ENCODE assay signal across 9 mouse cellular contexts in the genomic region with DNA sequence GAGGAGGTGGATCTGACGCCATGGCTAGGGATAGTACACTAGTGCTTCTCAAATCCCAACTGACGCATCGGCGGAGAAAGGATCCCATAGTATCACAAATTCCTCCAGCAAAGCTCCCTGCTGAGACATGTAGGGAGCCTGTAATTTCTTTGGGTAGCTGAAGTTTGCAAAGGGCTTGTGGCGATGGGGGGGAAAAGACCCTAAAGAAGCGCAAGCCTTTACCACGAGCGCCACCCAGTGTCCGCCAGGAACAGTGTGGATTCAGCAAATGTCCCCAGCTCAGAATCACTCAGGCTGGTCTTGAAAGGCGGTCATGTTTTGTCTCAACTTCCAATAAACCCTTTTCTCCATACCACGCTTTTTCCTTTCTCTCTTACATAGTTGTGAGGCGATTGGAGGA. TPM values are rescaled to one million over a fixed set of nuclear protein-coding genes. Genes with fewer than 3 reads are reported as not detected.
A peak's percentile ranks its signal among the peaks of the same experiment; 100 is the strongest.
DNase-seq lines count a peak whose midpoint lies in the region; ATAC-seq and TF ChIP-seq lines count a peak whose summit lies in the region.
"Had no signal": no experiment of that assay in that cellular context is flagged by ENCODE, and none has a peak within 500 bp of the region (broad histone marks: within the 10 kb centered on the region; RNA-seq: fewer than 3 reads in every experiment).

No protein-coding gene starts in this region.

- dilution Hi-C loops in CH12.LX (cut with MboI; ENCODE audit: extremely low pct_ligation_motif_present, extremely low pct_unique_long_range_greater_than_20kb, low sequenced_read_pairs) = no loop called here

- TF ChIP-seq EP300 in CH12.LX (IDR thresholded peaks at IDR 0.05; ENCODE audit: low read length) = no peak

- H3K79me2 ChIP-seq in CH12.LX (replicated peaks; ENCODE audit: control insufficient read depth, extremely low read depth, insufficient read depth, poor library complexity, severe bottlenecking) = no peaks in the 10 kb centered on the region

- peak overlapping the region; percentile 19 for H3K4me2 ChIP-seq in CH12.LX (ENCODE audit: insufficient read depth, low read depth, poor library complexity, severe bottlenecking)
- peak overlapping the region; percentile 20; the same call in 1 of the 2 replicates for H3K4me2 ChIP-seq in heart, embryonic 16.5 days (ENCODE audit: low read depth, low read length)
- 0 out of 2 replicates have a peak overlapping the region, but pooled peaks have one; percentile 1 for H3K4me2 ChIP-seq in limb, embryonic 15.5 days

- intact Hi-C loops in heart, postnatal 25 days (cut with DNase I) = loop anchor here (1.0 to 10.0 kb wide), 4 partner anchors 580 to 1028 kb away; no protein-coding TSS in a partner anchor

- WGBS in heart, embryonic 10.5 days = 3% methylated on average over 12 of the region's 12 CpGs
- 8% methylated on average over 12 of the region's 12 CpGs for WGBS in heart, embryonic 16.5 days
- 3% methylated on average over 12 of the region's 12 CpGs for WGBS in limb, embryonic 15.5 days

- no peak overlapping the region for H3K27ac ChIP-seq in heart, embryonic 10.5 days
- H3K27ac ChIP-seq in CH12.LX (ENCODE audit: insufficient read depth, low read depth) = no peak overlapping the region
- H3K27ac ChIP-seq in bone marrow macrophage, adult 2 months (ENCODE audit: insufficient read depth, low read depth, low read length) = no peak overlapping the region
- no peak overlapping the region for H3K27ac ChIP-seq in heart, embryonic 16.5 days (ENCODE audit: low read length)
- no peak overlapping the region for H3K27ac ChIP-seq in limb, embryonic 15.5 days

- peak; percentile 41 to 74; a peak in 3 of 4 replicates for TF ChIP-seq CTCF in CH12.LX (conservative IDR thresholded peaks at IDR 0.05 in 1 of 2, IDR thresholded peaks at IDR 0.05 in 1 of 2; ENCODE audit: low read depth in 2 of 2, low read length in 2 of 2)
- TF ChIP-seq CTCF in bone marrow macrophage, adult 2 months (IDR thresholded peaks at IDR 0.05; ENCODE audit: low read depth, low read length) = peak; percentile 94

- in situ Hi-C loops in CH12.LX (cut with MboI; ENCODE audit: low pct_ligation_motif_present, low pct_unique_long_range_greater_than_20kb, low sequenced_read_pairs) = loop anchor here (25.0 kb wide), 2 partner anchors 598 to 773 kb away; no protein-coding TSS in a partner anchor

- TF ChIP-seq RAD21 in CH12.LX (IDR thresholded peaks at IDR 0.05; ENCODE audit: low read depth, low read length) = peak; percentile 78

- H3K4me3 ChIP-seq in heart, embryonic 10.5 days = no peak overlapping the region
- H3K4me3 ChIP-seq in CH12.LX (replicated peaks in 1 of 3; ENCODE audit: low read depth in 2 of 3, low read length in 2 of 3, poor library complexity in 1 of 3) = no peak overlapping the region
- no peak overlapping the region for H3K4me3 ChIP-seq in bone marrow macrophage, adult 2 months (ENCODE audit: insufficient read depth, low read length)
- no peak overlapping the region for H3K4me3 ChIP-seq in heart, embryonic 16.5 days (ENCODE audit: low read length)
- no peak overlapping the region for H3K4me3 ChIP-seq in limb, embryonic 15.5 days

- H3K9ac ChIP-seq in CH12.LX (ENCODE audit: insufficient read depth, low read depth) = no peak overlapping the region
- no peak overlapping the region for H3K9ac ChIP-seq in heart, embryonic 16.5 days (ENCODE audit: low read length)
- H3K9ac ChIP-seq in limb, embryonic 15.5 days = no peak overlapping the region

- no peak for TF ChIP-seq POLR2A in CH12.LX (IDR thresholded peaks at IDR 0.05; ENCODE audit: low read depth, low read length)
- no peak for TF ChIP-seq POLR2A in bone marrow macrophage, adult 2 months (IDR thresholded peaks at IDR 0.05; ENCODE audit: borderline replicate concordance, low read depth, low read length)

- H3K4me1 ChIP-seq in heart, embryonic 10.5 days = peaks cover 9% of the 10 kb centered on the region
- peaks cover 0 to 10% of the 10 kb centered on the region in 2 experiments; a peak in 1 of 4 replicates for H3K4me1 ChIP-seq in CH12.LX (ENCODE audit: control insufficient read depth in 1 of 2, insufficient read depth in 2 of 2)
- peaks cover 8% of the 10 kb centered on the region for H3K4me1 ChIP-seq in bone marrow macrophage, adult 2 months (ENCODE audit: control insufficient read depth, insufficient read depth, low read length)
- peaks cover 8% of the 10 kb centered on the region for H3K4me1 ChIP-seq in heart, embryonic 16.5 days (ENCODE audit: control insufficient read depth, insufficient read depth, low read length)
- H3K4me1 ChIP-seq in limb, embryonic 15.5 days = peaks cover 20% of the 10 kb centered on the region

- no peaks in the 10 kb centered on the region for H3K9me3 ChIP-seq in heart, embryonic 10.5 days
- peaks cover 1% of the 10 kb centered on the region for H3K9me3 ChIP-seq in CH12.LX (replicated peaks; ENCODE audit: low read length)
- H3K9me3 ChIP-seq in heart, embryonic 16.5 days (replicated peaks; ENCODE audit: control insufficient read depth, low read length) = no peaks in the 10 kb centered on the region
- no peaks in the 10 kb centered on the region for H3K9me3 ChIP-seq in limb, embryonic 15.5 days

- ATAC-seq in heart, embryonic 16.5 days (replicated peaks; ENCODE audit: extremely low read depth, insufficient read depth, low FRiP score) = no peak
- no peak for ATAC-seq in limb, embryonic 15.5 days (ENCODE audit: insufficient number of reproducible peaks, low FRiP score, low TSS enrichment, low read depth)

- peak; percentile 80 for DNase-seq in heart, embryonic 10.5 days (ENCODE audit: low spot score)
- no peak for DNase-seq in heart, postnatal 25 days (ENCODE audit: low spot score)
- peak; percentile 73 for DNase-seq in CH12.LX (ENCODE audit: extremely low read depth)
- peak; percentile 90 for DNase-seq in retina, embryonic 14.5 days (ENCODE audit: low spot score)
- DNase-seq in urinary bladder, postnatal 4 days (ENCODE audit: low spot score in 2 of 2) = no peak

- H3K27me3 ChIP-seq in heart, embryonic 10.5 days (ENCODE audit: insufficient read depth, poor library complexity, severe bottlenecking) = peaks cover 63% of the 10 kb centered on the region
- no peaks in the 10 kb centered on the region for H3K27me3 ChIP-seq in CH12.LX (replicated peaks)
- H3K27me3 ChIP-seq in heart, embryonic 16.5 days (ENCODE audit: control insufficient read depth, insufficient read depth, low read length) = peaks cover 52% of the 10 kb centered on the region
- peaks cover 34% of the 10 kb centered on the region for H3K27me3 ChIP-seq in limb, embryonic 15.5 days

- H3K36me3 ChIP-seq in heart, embryonic 10.5 days = no peaks in the 10 kb centered on the region
- H3K36me3 ChIP-seq in CH12.LX (replicated peaks in 1 of 2; ENCODE audit: control insufficient read depth in 1 of 2, insufficient read depth in 1 of 2, low read length in 1 of 2) = no peaks in the 10 kb centered on the region
- H3K36me3 ChIP-seq in heart, embryonic 16.5 days (ENCODE audit: control insufficient read depth, insufficient read depth) = no peaks in the 10 kb centered on the region
- no peaks in the 10 kb centered on the region for H3K36me3 ChIP-seq in limb, embryonic 15.5 days

TF ChIP-seq in CH12.LX, 34 proteins besides CTCF, POLR2A, EP300 and RAD21:
- no peak for TF ChIP-seq USF2 (conservative IDR thresholded peaks at IDR 0.05; ENCODE audit: low read depth, low read length)
- no peak for TF ChIP-seq BHLHE40 (IDR thresholded peaks at IDR 0.05; ENCODE audit: low read depth, low read length)
- TF ChIP-seq SMC3 (IDR thresholded peaks at IDR 0.05; ENCODE audit: low read depth, low read length) = peak; percentile 73
- TF ChIP-seq POLR2AphosphoS2 (IDR thresholded peaks at IDR 0.05; ENCODE audit: low read depth, low read length) = no peak
- 0 out of 2 replicates have a peak, but pooled peaks have one; percentile 12 for TF ChIP-seq ZC3H11A (IDR thresholded peaks at IDR 0.05; ENCODE audit: low read depth, low read length)
- no peak for TF ChIP-seq MEF2A (IDR thresholded peaks at IDR 0.05; ENCODE audit: borderline replicate concordance, low read depth, low read length)

RNA-seq across cellular contexts. Expression of a gene that starts 3.0 kb away (rescaled TPM):
- polyA plus RNA-seq in heart, embryonic 10.5 days (2016; fragmentation: Nextera tagmentation; extraction: Ambion mirVana) = 4.0 and 8.9 TPM in 2 replicates
- total RNA-seq in heart, postnatal 25 days (2021) = under 1 TPM in 1 of 2 experiments, not detected in 1; 0.34 TPM
- not detected in 2 replicates for total RNA-seq in CH12.LX (2012; rRNA removed)
- not detected in 2 replicates for total RNA-seq in CH12.LX (2014; rRNA removed)
- not detected in 2 replicates for polyA plus RNA-seq in CH12.LX (2012; ENCODE audit: insufficient read length, low read depth)
- 0.42 TPM in 1 of 2 replicates, not detected in the other for polyA plus RNA-seq in bone marrow macrophage, adult 2 months (2012; ENCODE audit: insufficient read depth, insufficient read length, missing spikeins)
- polyA plus RNA-seq in heart, embryonic 16.5 days (2015; fragmentation: Nextera tagmentation; extraction: Ambion mirVana) = 1.1 and 1.4 TPM in 2 replicates
- polyA plus RNA-seq in limb, embryonic 15.5 days (2015; fragmentation: Nextera tagmentation; extraction: Ambion mirVana) = 47.5 and 53.8 TPM in 2 replicates

RNA-seq across cellular contexts. Expression of a gene that starts 21.8 kb away (rescaled TPM):
- 0.23 and 0.57 TPM in 2 replicates for polyA plus RNA-seq in heart, embryonic 10.5 days (2016; fragmentation: Nextera tagmentation; extraction: Ambion mirVana)
- not detected for total RNA-seq in heart, postnatal 25 days (2021)
- total RNA-seq in CH12.LX (2012; rRNA removed) (not detected in 2 replicates), CH12.LX (2014; rRNA removed) (not detected in 2 replicates)
- not detected in 2 replicates for polyA plus RNA-seq in CH12.LX (2012; ENCODE audit: insufficient read length, low read depth)
- polyA plus RNA-seq in bone marrow macrophage, adult 2 months (2012; ENCODE audit: insufficient read depth, insufficient read length, missing spikeins) = 1.2 TPM in 1 of 2 replicates, not detected in the other
- not detected in 2 replicates for polyA plus RNA-seq in heart, embryonic 16.5 days (2015; fragmentation: Nextera tagmentation; extraction: Ambion mirVana)
- polyA plus RNA-seq in limb, embryonic 15.5 days (2015; fragmentation: Nextera tagmentation; extraction: Ambion mirVana) = 1.5 and 1.7 TPM in 2 replicates
- polyA plus RNA-seq: liver, embryonic 16.5 days had no signal

Comparison
In these comparisons a context has a peak if more than half of its experiments do, and no peak if none do; other contexts are left out.
1. DNase-seq: peak in heart, embryonic 10.5 days (single experiment), CH12.LX (single experiment) and retina, embryonic 14.5 days (single experiment); none in heart, postnatal 25 days (single experiment) and urinary bladder, postnatal 4 days (0 of 2).
2. Peak in every context shown above with its lines, with median percentiles within 50 percentile points of each other: H3K4me2 ChIP-seq.